In genomic region chr16:33130731-33131130, GRCm38 (mm10) we compare ENCODE assay signal across 11 mouse cellular contexts. TPM values are rescaled to one million over a fixed set of nuclear protein-coding genes. Genes with fewer than 3 reads are reported as not detected.
DNase-seq lines count a peak whose midpoint lies in the region; ATAC-seq and TF ChIP-seq lines count a peak whose summit lies in the region.
"Had no signal": no experiment of that assay in that cellular context is flagged by ENCODE, and none has a peak within 500 bp of the region (broad histone marks: within the 10 kb centered on the region; RNA-seq: fewer than 3 reads in every experiment).

No protein-coding gene starts in this region.

- no peak overlapping the region for H3ac ChIP-seq in myocyte (ENCODE audit: control insufficient read depth, insufficient read length)

- 38% methylated on average over 4 of the region's 4 CpGs for WGBS in forebrain, embryonic 15.5 days

- peaks cover 8% of the 10 kb centered on the region for H3K27me3 ChIP-seq in myocyte (ENCODE audit: control insufficient read depth, insufficient read depth, insufficient read length)
- H3K27me3 ChIP-seq in forebrain, embryonic 15.5 days: no peaks in the 10 kb centered on the region

- DNase-seq in ovary, adult 18-20 months (ENCODE audit: low spot score): peak; percentile 46
- no peak for DNase-seq in ovary, postnatal 14 days (ENCODE audit: low spot score)
- peak; percentile 57 for DNase-seq in adrenal gland, postnatal 25 days
- DNase-seq in heart, adult 9 months (ENCODE audit: low spot score in 2 of 2): peak; percentile 32 to 55
- DNase-seq in kidney, adult 11 months: no peak
- DNase-seq in urinary bladder, postnatal 10 days (ENCODE audit: low spot score): no peak
- DNase-seq: cerebellum, postnatal 36 days; kidney, postnatal 10 days; liver, embryonic 13.5 days had no signal

- no peaks in the 10 kb centered on the region for H3K79me2 ChIP-seq in myocyte (ENCODE audit: control insufficient read depth, insufficient read depth)

- no peak for ATAC-seq in forebrain, embryonic 15.5 days (replicated peaks)

- H3K4me3 ChIP-seq in myocyte: no peak overlapping the region
- H3K4me3 ChIP-seq in forebrain, embryonic 15.5 days: no peak overlapping the region
- H3K4me3 ChIP-seq: liver, embryonic 13.5 days had no signal

- H3K27ac ChIP-seq in forebrain, embryonic 15.5 days (replicated peaks): no peak overlapping the region
- H3K27ac ChIP-seq: liver, embryonic 13.5 days had no signal

- no peaks in the 10 kb centered on the region for H3K9me3 ChIP-seq in forebrain, embryonic 15.5 days
- H3K9me3 ChIP-seq: liver, embryonic 13.5 days had no signal

- no peaks in the 10 kb centered on the region for H3K36me3 ChIP-seq in myocyte (ENCODE audit: control insufficient read depth, insufficient read depth)
- no peaks in the 10 kb centered on the region for H3K36me3 ChIP-seq in forebrain, embryonic 15.5 days
- H3K36me3 ChIP-seq: liver, embryonic 13.5 days had no signal

- no peaks in the 10 kb centered on the region for H3K4me1 ChIP-seq in forebrain, embryonic 15.5 days

- peak overlapping the region; percentile 15 for H3K4me2 ChIP-seq in myocyte (ENCODE audit: low read depth)
- H3K4me2 ChIP-seq in forebrain, embryonic 15.5 days (replicated peaks): no peak overlapping the region
- H3K4me2 ChIP-seq: liver, embryonic 13.5 days had no signal

- TF ChIP-seq POLR2A in myocyte (IDR thresholded peaks at IDR 0.05; ENCODE audit: insufficient read length, low read depth): no peak

- H3K9ac ChIP-seq in forebrain, embryonic 15.5 days (replicated peaks): no peak overlapping the region
- H3K9ac ChIP-seq: liver, embryonic 13.5 days had no signal

TF ChIP-seq in myocyte, 11 proteins besides CTCF, POLR2A, EP300 and RAD21:
- TF ChIP-seq TCF3 (IDR thresholded peaks at IDR 0.05; ENCODE audit: insufficient read length, low read depth) (no peak), USF1 (IDR thresholded peaks at IDR 0.05; ENCODE audit: low read depth) (no peak), MYOG (IDR thresholded peaks at IDR 0.05; ENCODE audit: control insufficient read depth in 1 of 3, insufficient read depth in 1 of 3, insufficient read length in 2 of 3, low read depth in 2 of 3) (no peak)

RNA-seq across cellular contexts. Expression of gene Osbpl11, which starts 54.1 kb away (rescaled TPM):
- 40.1 and 42.8 TPM in 2 replicates for total RNA-seq in adrenal gland, postnatal 25 days (2021)
- 8.5 TPM for polyA plus RNA-seq in myocyte (2012; fragmentation: generic; extraction: Trizol)
- polyA plus RNA-seq in forebrain, embryonic 15.5 days (2015; fragmentation: Nextera tagmentation; extraction: Ambion mirVana): 20.3 and 22.0 TPM in 2 replicates

Comparison
In these comparisons a context has a peak if more than half of its experiments do, and no peak if none do; other contexts are left out.
1. DNase-seq: peak in ovary, adult 18-20 months (single experiment), adrenal gland, postnatal 25 days (single experiment) and heart, adult 9 months (2 of 2); none in ovary, postnatal 14 days (single experiment), kidney, adult 11 months (single experiment) and urinary bladder, postnatal 10 days (single experiment).